Mouse (Mus musculus): ENCODE measurements at regions not wholly inside any gene's neighbourhood (a gene's known extent, or its start where the extent isn't known, plus 50 kb on each side); places are given as distances from the start of the nearest gene placed in this dataset.

DNA sequence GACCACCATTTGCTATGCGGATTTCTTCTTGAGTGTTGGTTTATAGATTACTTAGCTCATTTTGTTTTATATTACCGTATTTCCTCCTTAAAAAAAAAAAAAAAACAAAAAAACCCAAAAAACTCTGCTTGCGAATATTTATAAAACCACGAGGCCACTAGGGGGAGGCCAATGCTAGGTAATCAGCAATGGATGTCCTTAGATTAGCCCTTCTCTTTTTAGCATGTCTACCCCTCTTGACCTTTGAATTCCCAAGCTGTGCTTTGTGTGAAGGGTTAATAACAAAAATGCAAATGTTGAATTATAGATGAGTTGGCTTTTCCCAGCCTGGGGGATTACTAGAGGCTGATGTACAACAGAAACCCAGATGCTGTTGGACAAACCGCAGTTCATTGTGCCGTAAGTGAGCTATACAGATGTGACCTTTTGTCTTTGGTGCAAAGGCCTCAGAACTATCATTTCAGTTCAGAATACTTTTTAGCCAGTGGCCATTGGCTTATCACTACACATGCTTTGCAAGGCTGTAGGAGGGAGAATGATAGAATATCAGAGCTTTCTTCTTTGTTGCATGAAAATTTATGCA lies 88.5 kb upstream of the Pfkp start:
- DNase-seq (ENCODE audit: low read depth): peak; percentile 62
- TF ChIP-seq POLR2A (IDR thresholded peaks at IDR 0.05; ENCODE audit: borderline replicate concordance, extremely low read depth, insufficient read depth, insufficient read length, poor library complexity, severe bottlenecking) (no peak), CTCF (IDR thresholded peaks at IDR 0.05; ENCODE audit: borderline replicate concordance, extremely low read depth, insufficient read depth, insufficient read length) (peak; percentile 30; the same call in 1 of the 2 replicates)
